Mouse (Mus musculus): ENCODE results near the gene Ankrd40.

Ankrd40 gene

DNA sequence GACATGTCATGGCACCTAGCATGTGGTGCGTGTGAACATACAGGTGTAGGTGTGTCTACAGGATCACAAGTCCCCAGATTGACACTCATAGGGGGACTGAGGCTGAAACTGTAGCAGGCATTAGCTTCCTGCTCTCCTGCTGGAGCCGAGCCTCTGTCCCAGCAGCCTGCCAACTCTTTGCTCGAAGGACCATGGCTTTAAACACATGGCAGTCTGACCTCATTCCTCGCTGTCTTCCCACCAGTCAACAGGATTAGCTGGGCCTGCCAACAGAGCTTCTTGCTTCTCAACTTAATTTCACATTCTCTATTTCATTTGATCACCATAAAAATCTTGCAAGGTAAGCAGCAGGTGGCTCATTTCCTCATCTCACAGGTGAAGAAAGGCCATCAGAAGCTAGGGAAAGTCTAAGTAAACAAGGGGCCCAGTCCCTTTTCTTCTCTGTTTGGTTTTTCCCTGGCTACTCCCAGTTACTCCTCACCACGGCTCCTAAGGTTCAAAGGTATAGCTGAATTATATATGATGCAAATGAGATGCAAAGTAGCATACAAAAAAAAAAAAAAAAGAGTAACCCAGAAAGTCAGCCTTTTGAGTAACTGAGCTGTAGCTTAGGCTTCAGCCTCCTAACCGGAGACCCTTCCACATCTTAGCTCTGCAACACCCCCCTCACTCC is 62.1 kb downstream of the Ankrd40 start:
- TF ChIP-seq POU5F1 (IDR thresholded peaks at IDR 0.05; ENCODE audit: borderline replicate concordance, low read length) (no peak), NANOG (IDR thresholded peaks at IDR 0.05; ENCODE audit: borderline replicate concordance, low read length) (no peak)
- peaks cover 17% of the 10 kb centered on the region; the same call in 1 of the 2 replicates for H3K4me1 ChIP-seq (replicated peaks; ENCODE audit: low read depth, low read length)

DNA sequence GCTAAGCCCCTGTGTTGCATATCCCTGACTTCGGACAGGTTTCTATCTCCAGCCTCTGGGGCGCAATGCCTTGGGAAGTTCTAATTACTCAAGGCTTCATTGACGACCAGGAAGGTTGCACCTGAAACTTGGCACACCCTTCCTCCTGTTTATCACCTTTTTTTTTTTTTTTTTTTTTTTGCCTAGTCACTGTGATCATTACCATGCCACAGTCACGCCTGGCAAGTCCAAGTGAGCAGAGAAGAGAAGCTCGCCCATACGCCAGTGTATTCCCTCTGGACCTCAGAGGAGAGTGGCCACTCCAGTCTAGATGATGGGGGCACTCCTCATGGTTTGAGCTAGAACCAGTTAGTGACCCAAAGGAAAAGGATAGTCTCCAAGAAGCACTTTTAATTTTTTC is 63.0 kb downstream of the Ankrd40 start:
- Histone ChIP-seq H3K27me3 (ENCODE audit: insufficient read depth, low read length) (peaks cover 47% of the 10 kb centered on the region), H3K4me1 (replicated peaks; ENCODE audit: low read depth, low read length) (peaks cover 17% of the 10 kb centered on the region; the same call in 1 of the 2 replicates)
- no peak for TF ChIP-seq NANOG (IDR thresholded peaks at IDR 0.05; ENCODE audit: borderline replicate concordance, low read length)
- TF ChIP-seq CTCF (conservative IDR thresholded peaks at IDR 0.05; ENCODE audit: low read length): no peak
- no peak for TF ChIP-seq POU5F1 (IDR thresholded peaks at IDR 0.05; ENCODE audit: borderline replicate concordance, low read length)

More for the DNA sequence above, 62.1 kb downstream of the Ankrd40 start:
- Histone ChIP-seq H3K9me3 (ENCODE audit: low read length) (no peaks in the 10 kb centered on the region), H3K4me3 (replicated peaks; ENCODE audit: low read length) (no peak overlapping the region), H3K27me3 (ENCODE audit: insufficient read depth, low read length) (peaks cover 40% of the 10 kb centered on the region), H3K36me3 (ENCODE audit: insufficient read depth, low read length) (no peaks in the 10 kb centered on the region)

More for the DNA sequence above, 63.0 kb downstream of the Ankrd40 start:
- Histone ChIP-seq H3K9me3 (ENCODE audit: low read length) (no peaks in the 10 kb centered on the region), H3K36me3 (ENCODE audit: insufficient read depth, low read length) (no peaks in the 10 kb centered on the region), H3K4me3 (replicated peaks; ENCODE audit: low read length) (no peak overlapping the region)
